Mouse (Mus musculus): ENCODE measurements at regions not wholly inside any gene's neighbourhood (a gene's known extent, or its start where the extent isn't known, plus 50 kb on each side); places are given as distances from the start of the nearest gene placed in this dataset.

DNA sequence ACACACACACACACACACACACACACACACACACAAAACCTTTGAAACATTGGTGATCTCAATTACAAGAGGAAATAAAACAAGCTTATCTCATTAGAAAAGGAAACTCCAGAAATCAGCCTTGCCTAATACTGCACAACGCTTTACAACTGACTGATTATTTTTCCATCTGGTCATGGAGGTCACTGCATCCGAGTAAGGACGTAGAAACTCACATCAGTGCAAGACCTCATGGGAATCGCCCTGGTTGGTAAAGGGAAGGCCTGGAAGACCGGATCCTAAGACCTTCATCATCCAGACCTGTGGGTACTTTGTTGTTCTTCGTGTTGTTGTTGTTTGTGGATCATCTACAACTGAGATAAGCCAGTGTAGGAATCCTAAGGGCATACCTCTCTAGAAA lies 77.8 kb upstream of the Sestd1 start:
- in situ Hi-C loops (cut with MboI; ENCODE audit: unreplicated experiment in 2 of 2): no loop called here

DNA sequence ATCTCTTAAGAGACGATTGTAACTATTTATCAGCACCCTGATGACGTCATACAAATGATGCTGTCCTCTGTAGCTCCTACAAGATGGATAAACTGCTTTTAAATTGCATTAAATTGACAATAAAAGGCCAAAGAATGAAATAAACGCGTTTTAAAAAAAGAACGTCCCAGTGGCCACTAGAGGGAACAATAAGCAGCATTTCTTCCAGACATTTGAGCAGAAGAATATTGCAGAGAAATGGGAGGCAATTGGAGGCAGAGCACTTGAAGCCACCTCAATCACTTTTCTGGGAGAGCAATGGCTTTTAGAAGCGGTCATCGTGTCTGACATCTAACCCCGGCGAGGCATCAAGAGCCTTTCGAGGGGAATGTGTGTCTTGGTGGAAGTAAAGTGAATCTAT lies 76.4 kb upstream of the Sestd1 start:
- in situ Hi-C loops (cut with MboI; ENCODE audit: unreplicated experiment in 2 of 2): no loop called here

DNA sequence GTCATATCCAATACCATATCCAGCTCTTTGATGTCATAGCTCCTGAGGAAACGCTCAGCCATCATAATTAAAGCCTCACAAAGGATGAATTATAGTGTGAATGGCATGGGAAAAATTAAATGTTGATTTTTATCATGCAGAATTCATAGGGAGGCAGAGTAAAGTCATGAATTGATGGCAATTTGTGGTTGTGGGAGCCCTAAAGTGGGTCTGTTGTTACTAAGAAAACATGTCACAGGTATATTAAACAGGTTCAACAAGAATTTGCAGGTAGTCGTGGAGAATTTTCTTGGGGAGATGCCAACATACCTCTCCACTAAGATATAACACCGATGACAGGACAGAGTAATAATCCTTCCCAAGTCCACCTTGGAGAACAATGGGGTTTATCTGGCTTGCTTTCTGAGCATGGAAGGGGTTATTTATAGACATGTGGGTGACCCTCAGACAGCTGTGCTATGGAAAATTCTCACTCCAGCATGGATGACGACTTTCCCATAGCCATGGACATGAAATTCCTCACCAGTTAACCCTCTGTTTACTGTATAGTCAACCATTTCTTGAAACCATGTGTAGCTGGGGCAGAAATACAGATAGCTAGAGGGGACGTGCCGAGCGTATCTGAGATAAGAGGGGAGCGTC lies 71.7 kb upstream of the Sestd1 start:
- in situ Hi-C loops (cut with MboI; ENCODE audit: unreplicated experiment in 2 of 2): no loop called here

DNA sequence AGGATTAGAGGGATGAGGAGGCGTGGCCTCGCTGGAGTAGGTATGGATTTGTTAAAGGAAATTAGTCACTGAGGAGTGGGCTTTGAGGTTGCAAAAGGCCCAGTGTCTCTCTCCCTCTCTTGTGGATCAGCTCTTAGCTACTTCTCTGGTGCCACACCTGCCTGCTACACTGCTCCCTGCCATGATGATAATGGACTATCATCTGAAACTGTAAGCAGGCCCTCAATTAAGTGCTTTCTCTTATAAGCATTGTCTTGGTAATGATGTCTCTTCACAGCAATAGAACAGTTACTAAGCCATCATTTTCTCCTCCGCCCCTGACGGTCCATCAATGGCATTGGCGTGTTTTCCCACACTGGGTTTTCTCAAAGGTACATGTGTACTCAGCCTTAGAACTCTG lies 66.6 kb upstream of the Sestd1 start:
- in situ Hi-C loops (cut with MboI; ENCODE audit: unreplicated experiment in 2 of 2): loop anchor here in 1 of 2 experiments (5.0 to 25.0 kb wide), 3 partner anchors 285 to 985 kb away; partner anchors contain the start of genes Cyct and Rbm45

DNA sequence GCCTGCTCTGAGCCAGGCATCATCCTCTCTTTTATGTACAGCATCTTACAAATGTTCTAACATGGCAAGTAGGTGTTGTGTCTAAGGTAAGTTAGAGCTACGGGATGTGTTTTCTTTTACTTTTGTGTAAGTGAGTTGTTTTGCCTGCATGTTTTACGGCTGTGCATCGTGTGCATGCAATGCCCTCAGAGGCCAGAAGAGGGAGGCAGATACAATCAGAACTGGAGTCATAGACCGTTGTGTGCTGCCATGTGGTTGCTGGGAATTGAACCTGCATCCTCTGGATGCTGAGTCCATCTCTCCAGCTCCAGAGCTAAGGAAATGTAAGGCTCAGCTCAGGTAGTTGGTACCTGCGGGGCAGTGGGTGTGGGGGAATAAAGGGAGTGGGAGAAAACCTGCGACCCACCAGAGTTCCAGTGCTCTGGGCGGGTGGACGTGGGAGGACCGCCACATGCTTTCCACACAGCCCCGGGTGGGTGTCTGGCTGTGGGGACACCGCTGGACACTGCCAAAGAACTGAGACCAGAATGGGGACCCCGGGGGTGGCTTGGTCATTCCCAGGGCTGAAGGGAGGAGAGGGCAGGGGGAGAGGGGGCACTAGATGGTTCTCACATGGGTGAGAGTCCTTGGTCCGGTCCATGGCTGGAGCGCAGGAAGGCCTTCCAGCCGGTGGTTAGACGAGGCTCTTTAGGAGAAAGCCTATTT lies 63.5 kb upstream of the Sestd1 start:
- in situ Hi-C loops (cut with MboI; ENCODE audit: unreplicated experiment in 2 of 2): loop anchor here in 1 of 2 experiments (25.0 kb wide), 2 partner anchors 282 to 982 kb away; partner anchors contain the start of genes Cyct and Rbm45

DNA sequence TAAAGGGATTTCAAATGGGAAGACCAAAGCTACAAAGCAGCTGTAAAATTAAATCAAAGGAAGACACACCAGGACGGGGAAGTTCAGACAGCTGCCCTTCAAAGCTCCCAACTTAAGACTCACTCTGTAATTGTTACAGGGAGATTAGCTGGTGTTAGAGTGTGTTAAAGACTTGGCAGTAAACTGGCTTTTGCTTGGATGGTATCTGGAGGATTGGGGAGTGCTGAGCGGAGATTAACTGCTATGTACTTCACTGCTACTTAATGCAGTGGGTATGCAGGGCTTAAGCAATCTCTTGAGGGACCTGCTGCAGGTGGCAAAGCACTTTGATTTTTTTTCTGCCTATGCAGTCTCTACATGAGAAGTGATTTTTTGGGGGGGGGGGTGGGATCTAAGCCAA lies 62.0 kb upstream of the Sestd1 start:
- in situ Hi-C loops (cut with MboI; ENCODE audit: unreplicated experiment in 2 of 2): loop anchor here in 1 of 2 experiments (25.0 kb wide), 2 partner anchors 280 to 980 kb away; partner anchors contain the start of genes Cyct and Rbm45

DNA sequence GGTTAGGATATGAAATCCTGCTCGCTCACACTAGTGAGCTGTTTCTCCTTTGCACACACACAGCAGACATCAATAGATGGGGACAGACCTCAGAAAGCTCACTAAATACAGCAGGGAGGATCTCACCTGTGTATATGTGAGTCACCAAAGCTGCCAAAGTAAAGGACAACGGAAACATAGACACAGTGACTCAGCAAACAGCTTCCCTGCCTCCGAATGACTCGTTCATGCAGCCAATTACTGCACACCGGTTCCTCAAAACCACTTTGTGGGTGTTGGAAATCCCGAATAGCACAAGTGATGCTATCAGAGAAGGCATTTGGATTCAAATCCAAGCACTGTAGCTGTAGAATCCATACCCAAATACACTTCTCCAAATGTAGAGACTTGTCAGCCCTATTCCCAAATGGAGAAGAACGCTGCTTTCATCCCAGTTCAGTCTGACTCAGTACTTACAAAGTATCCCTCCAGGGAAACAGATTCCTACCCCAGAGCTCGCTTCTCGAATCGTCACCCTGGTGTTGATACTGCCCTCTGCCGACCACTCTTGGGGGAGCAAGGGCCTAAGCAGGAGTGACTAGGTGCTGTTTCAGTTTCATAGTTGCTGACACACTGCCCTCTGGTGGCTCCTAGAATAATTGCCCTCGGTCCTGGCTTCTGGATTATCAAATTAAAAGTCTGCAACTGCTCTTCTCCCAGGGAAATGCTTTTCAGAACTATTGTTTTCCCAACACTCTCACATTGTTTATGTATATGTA lies 61.4 kb upstream of the Sestd1 start:
- in situ Hi-C loops (cut with MboI; ENCODE audit: unreplicated experiment in 2 of 2): loop anchor here in 1 of 2 experiments (25.0 kb wide), 2 partner anchors 279 to 979 kb away; partner anchors contain the start of genes Cyct and Rbm45

DNA sequence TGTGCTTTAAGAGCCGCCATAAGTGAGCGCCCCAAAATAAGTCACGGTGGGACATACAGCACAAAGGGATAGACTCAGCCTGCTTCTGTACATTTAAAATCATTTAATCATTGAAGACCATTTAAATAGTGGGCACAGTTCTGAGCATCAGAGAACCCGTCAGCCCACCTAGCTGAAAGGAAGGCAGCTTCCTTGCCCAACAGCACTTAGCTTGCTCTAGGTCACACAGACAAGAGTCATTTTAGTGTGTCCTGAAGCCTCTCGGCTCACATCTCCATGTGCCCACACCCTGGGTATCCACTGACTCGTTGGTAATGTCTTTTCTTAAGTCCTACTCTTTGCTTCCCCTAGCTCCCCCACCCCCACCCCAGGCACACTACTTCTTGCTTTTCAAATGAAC lies 59.7 kb upstream of the Sestd1 start:
- in situ Hi-C loops (cut with MboI; ENCODE audit: unreplicated experiment in 2 of 2): loop anchor here in 1 of 2 experiments (25.0 kb wide), 2 partner anchors 278 to 978 kb away; partner anchors contain the start of genes Cyct and Rbm45

DNA sequence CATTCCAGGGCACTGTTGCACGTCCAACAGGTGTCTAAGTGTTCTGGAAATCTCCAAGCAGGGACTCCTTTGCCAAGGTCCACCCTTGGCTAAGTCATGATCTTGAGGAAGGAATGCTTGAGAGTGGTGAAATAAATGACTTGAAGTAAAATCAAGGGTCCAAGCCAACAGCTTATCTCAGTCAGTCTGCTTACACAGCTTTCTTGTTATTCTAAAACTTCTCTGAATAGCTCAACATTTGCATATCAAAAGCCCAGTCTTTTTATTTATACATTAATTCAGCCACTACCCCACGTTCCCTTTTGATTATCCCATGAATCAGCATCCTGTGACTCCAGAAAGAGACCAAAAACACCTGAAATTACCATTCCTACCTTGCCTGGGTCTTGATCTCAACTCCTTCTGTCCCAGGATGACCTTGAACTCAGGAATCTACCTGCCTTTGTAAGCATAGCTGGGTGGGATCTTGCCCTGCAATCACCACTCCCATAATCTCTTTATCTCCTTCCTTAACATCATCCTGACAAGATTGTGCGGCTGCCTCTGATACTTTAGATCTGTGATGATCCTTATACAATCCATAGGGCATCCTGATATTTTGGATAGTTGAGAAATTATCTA lies 57.5 kb upstream of the Sestd1 start:
- in situ Hi-C loops (cut with MboI; ENCODE audit: unreplicated experiment in 2 of 2): loop anchor here (5.0 to 25.0 kb wide), 4 partner anchors 83 to 976 kb away; partner anchors contain the start of genes Cyct (in 1 of the 2) and Rbm45 (in 1 of the 2)

DNA sequence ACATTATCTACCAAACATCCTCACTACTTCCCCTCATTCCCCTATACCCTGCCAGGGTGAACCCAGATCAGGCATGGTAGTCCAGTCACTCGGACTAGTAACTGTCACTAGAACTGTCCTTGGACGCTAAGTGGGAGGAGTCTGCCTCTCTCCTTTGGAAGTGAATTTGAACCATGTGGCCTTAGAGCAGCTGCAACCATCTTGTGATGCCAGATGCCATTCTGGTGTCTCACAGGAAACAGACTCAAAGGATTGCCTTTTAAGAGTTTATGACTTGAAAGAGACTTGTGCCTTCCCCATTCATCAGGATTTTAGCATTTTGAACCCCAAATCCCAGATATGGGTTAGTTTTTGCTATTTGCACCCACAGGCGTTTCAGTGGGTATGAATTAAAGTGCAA lies 56.9 kb upstream of the Sestd1 start:
- in situ Hi-C loops (cut with MboI; ENCODE audit: unreplicated experiment in 2 of 2): loop anchor here (5.0 to 25.0 kb wide), 4 partner anchors 83 to 975 kb away; partner anchors contain the start of genes Cyct (in 1 of the 2) and Rbm45 (in 1 of the 2)

DNA sequence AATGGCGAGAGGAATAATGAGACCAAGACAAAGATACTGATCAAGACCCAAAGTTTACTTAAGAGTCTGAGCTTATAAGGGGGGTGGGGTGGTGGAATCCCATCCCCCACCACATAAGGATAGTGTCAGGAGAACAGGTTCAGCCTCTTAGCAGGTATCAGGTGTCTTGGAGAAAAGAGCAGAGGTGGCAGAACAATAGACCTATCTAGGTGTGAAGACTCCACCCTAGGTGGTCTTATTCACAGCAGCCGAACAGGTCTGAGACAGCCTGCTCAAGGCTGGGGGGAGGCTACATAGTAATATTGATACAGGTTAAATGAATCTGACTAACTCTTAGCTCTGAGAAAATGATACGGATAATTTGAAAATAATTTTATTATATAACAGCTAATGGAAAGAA lies 56.4 kb upstream of the Sestd1 start:
- in situ Hi-C loops (cut with MboI; ENCODE audit: unreplicated experiment in 2 of 2): loop anchor here (5.0 to 25.0 kb wide), 4 partner anchors 82 to 975 kb away; partner anchors contain the start of genes Cyct (in 1 of the 2) and Rbm45 (in 1 of the 2)

DNA sequence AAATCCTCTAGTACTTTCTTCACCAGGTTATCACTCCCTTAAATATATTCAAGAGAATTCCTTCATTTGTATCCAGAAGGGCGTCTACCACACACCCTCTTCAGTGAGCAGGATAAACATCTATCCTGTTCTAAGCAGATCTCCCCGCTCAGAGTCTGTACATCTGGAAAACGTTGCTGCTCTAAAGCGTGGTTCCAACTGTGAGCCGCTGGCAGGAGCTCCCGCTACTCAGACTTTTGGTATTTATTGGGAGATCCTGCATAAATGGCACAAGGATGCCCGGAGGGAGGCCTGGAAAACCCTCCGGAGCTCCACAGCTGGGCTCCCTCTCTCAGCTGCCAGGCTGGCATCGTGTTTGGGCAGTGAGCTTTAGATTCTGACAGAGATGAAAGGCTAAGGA lies 54.3 kb upstream of the Sestd1 start:
- in situ Hi-C loops (cut with MboI; ENCODE audit: unreplicated experiment in 2 of 2): loop anchor here (5.0 to 25.0 kb wide), 4 partner anchors 80 to 972 kb away; partner anchors contain the start of genes Cyct (in 1 of the 2) and Rbm45 (in 1 of the 2)

DNA sequence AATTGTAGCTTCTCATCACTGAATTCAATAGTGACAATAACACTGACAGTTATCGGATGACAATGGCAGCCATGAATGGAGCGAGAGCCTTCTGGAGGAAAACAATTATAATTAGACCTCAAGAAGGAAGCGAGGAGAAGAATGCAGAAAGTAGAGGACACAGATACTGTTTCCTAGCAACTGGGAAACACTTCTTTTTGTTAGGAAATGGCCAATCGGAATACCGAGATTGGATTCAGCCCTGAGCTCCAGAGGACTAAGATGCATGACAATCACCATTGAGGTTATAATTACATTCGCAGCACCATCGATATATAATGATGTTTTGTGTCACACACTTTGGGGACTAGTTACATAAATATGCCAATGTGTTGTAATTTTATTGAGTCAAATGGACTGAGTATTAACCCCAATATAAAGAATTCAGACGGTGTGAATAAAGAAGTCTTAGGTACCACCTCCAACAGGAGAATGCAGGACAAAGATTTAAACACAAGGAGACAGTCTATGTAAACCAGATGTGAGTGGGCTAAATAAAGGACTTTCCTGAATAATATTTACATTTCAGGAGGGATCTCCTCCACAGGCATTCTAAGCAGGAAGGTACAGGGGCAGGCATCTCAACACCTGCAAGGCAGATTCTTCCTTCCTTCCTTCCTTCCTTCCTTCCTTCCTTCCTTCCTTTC lies 53.1 kb upstream of the Sestd1 start:
- in situ Hi-C loops (cut with MboI; ENCODE audit: unreplicated experiment in 2 of 2): loop anchor here in 1 of 2 experiments (10.0 to 25.0 kb wide), 3 partner anchors 79 to 971 kb away; partner anchors contain the start of genes Cyct and Rbm45

All from v-Abl transformed pro-B cells (cell line).